Mouse (Mus musculus) neural tube, embryonic 11.5 days (tissue): Measurements from ENCODE around the gene Sephs1. TPM values are rescaled to one million over a fixed set of nuclear protein-coding genes. Genes with fewer than 3 reads are reported as not detected.

Experiments
- ATAC-seq: fragments of 200-750 bp; cut with Nextera tagmentation; 2 replicates; pipeline ENCODE4 v1.8.0; 2017; ENCODE audit warnings: moderate number of reproducible peaks, mild to moderate bottlenecking, moderate TSS enrichment, moderate library complexity; ENCODE audit not compliant: insufficient read depth, low FRiP score, low TSS enrichment
- DNase-seq: peaks from one replicate; pipeline ENCODE4 v3.0.0-alpha.2; 2015; ENCODE audit warnings: low spot score
- H3K27ac ChIP-seq: fragments of 300-500 bp; sonication (generic); 2 replicates; pipeline ENCODE4 v1.5.1; 2014; ENCODE audit warnings: low read depth, mild to moderate bottlenecking, low read length
- H3K27me3 ChIP-seq: fragments of 300-500 bp; sonication (generic); 2 replicates; pipeline ENCODE4 v1.6.1; 2014; ENCODE audit warnings: mild to moderate bottlenecking, low read length, mixed read lengths; ENCODE audit not compliant: control insufficient read depth, insufficient read depth
- H3K36me3 ChIP-seq: fragments of 300-500 bp; sonication (generic); 2 replicates; pipeline ENCODE4 v1.6.1; 2014; ENCODE audit warnings: mild to moderate bottlenecking, low read length, moderate library complexity, mixed read lengths; ENCODE audit not compliant: control insufficient read depth, insufficient read depth
- H3K4me1 ChIP-seq: fragments of 300-500 bp; sonication (generic); 2 replicates; pipeline ENCODE4 v1.6.1; 2014; ENCODE audit warnings: low read length, mixed read lengths; ENCODE audit not compliant: control insufficient read depth, insufficient read depth
- H3K4me2 ChIP-seq: fragments of 300-500 bp; sonication (generic); 2 replicates; pipeline ENCODE4 v1.6.1; 2014; ENCODE audit warnings: low read depth, mild to moderate bottlenecking, moderate library complexity
- H3K4me3 ChIP-seq: fragments of 300-500 bp; sonication (generic); 2 replicates; pipeline ENCODE4 v1.5.1; 2014; ENCODE audit warnings: low read depth, low read length
- H3K9ac ChIP-seq: fragments of 300-500 bp; sonication (generic); 2 replicates; pipeline ENCODE4 v1.6.1; 2014; ENCODE audit warnings: mild to moderate bottlenecking, low read length
- H3K9me3 ChIP-seq: fragments of 300-500 bp; sonication (generic); 2 replicates; pipeline ENCODE4 v1.6.1; 2016; ENCODE audit warnings: low read length; ENCODE audit not compliant: control insufficient read depth
- WGBS: fragments of 180-500 bp; shearing (Covaris S2); extraction: QIAGEN DNeasy Blood & Tissue Kit; methylation state at CpG from one replicate; pipeline ENCODE4 v1.1.7; 2014; 5-methylcytosine and 5-hydroxymethylcytosine counted together
- polyA plus RNA-seq: library from polyadenylated mRNA; unstranded; fragments of >200 nt; fragmentation: Nextera tagmentation; extraction: Ambion mirVana; gene quantifications from 2 replicates; pipeline ENCODE4 v1.2.1, GENCODE M21; 2014

Gene Sephs1
- 123 and 126 TPM in 2 replicates for polyA plus RNA-seq

DNA sequence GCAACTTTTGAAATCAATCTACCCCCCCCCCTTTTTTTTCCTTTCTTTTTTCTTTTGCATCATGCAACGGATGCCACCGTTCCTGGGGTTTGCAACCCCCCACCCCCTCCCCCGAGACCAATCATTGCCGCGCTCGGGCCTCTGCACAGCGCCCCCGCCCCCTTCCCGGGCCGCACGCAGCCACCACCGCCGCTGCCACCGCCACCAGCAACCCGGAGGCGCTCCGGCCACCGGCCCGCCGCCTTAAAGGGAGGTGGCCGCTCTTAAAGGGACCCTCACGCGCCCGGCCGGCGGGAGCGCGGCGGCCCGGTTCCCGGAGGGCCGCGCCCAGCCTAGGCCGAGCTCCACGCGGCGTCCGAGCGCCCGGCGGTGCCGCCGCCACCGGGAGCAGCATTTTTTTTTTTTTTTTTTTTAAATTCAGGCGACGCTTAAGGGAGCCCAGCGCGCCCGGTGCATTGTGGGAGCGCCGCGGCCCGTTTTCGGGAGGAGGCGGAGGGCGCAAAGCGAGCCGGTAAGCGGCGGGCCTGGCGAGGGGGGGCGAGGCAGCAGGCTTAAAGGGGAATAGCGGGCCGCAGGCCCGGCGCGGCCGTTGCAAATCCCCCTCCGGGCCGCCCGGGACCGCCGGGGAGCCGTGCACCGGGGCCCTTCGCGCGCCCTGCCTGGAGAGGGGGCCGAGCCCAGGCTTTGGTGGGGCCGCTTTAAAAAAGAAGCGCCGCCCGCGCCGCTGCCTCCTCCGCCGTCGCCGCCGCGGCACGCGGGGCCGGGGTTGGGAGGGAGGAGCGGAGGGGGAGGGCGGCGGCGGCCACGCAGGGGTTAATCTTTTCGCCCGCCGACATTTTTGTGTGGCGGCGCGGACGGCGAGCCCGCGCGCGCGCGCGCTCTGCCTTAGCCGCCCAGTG lies at the start of gene Sephs1:
Gene Sephs1, plus strand, starts transcription at position 215 of the 899 bp plus-strand sequence.
- peak; percentile 65 for ATAC-seq
- peaks cover 11% of the 10 kb centered on the region for H3K4me1 ChIP-seq
- 0% methylated on average over 58 of the region's 115 CpGs for WGBS

DNA sequence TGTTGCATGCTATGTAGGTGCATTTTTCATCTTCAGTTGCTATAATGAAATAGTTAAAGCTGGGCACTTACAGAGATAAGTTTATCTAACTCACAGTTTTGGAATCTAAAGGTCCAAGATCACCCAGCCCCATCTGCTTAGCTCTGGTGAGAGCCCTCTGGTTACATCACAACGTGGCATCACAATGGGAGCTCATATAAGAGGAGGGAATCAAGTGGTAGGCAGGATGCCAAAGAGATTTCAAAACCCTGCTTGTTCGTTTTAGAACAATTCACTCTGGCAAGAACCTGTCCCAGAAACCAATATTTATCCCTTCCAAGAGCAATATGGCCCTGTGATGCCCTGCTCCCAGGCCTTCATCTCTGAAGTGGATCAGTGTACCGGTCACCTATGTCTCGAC lies 49.2 kb upstream of the Sephs1 start:
- no peak overlapping the region for H3K27ac ChIP-seq
- H3K4me2 ChIP-seq: no peak overlapping the region
- no peaks in the 10 kb centered on the region for H3K9me3 ChIP-seq
- no peak overlapping the region for H3K4me3 ChIP-seq
- H3K36me3 ChIP-seq: no peaks in the 10 kb centered on the region
- H3K9ac ChIP-seq: no peak overlapping the region
- ATAC-seq (no peak), DNase-seq (no peak)
- WGBS: 78% methylated on average over 4 of the region's 4 CpGs
- no peaks in the 10 kb centered on the region for H3K4me1 ChIP-seq
- H3K27me3 ChIP-seq: no peaks in the 10 kb centered on the region

More for the DNA sequence above, at the start of gene Sephs1:
- peak within 1 kb of the TSS; percentile 55 for H3K4me2 ChIP-seq
- no peaks in the 10 kb centered on the region for H3K27me3 ChIP-seq
- peak within 1 kb of the TSS; percentile 99 for H3K9ac ChIP-seq
- H3K4me3 ChIP-seq: peak within 1 kb of the TSS; percentile 93
- peak; percentile 91 for DNase-seq
- H3K36me3 ChIP-seq: peaks cover 5% of the 10 kb centered on the region
- no peaks in the 10 kb centered on the region for H3K9me3 ChIP-seq
- peak within 1 kb of the TSS; percentile 100 for H3K27ac ChIP-seq

DNA sequence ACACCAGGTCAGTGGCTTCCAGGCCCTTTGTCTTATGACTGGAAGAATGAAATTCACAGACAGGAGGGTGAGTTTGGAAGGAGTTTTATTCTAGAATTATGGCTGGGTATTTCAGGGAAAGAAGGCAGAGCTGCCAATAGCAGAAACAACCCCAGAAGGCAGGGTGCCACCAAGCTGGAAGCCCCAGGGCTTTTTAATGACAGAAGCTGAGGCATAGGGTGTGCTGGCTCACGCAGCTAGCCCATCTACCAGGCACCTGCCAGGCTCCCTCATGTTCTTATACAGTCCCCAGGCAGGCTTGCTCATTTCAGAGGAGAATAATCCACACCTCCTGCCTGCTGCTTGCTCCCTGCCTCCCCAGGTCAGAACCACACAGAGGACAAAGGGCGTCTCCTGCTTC lies 31.9 kb upstream of the Sephs1 start:
- DNase-seq: no peak
- no peak overlapping the region for H3K4me2 ChIP-seq
- no peaks in the 10 kb centered on the region for H3K36me3 ChIP-seq
- H3K27me3 ChIP-seq: no peaks in the 10 kb centered on the region
- ATAC-seq: no peak
- H3K27ac ChIP-seq: no peak overlapping the region
- no peaks in the 10 kb centered on the region for H3K4me1 ChIP-seq
- WGBS: 69% methylated on average over 2 of the region's 2 CpGs
- no peak overlapping the region for H3K9ac ChIP-seq
- no peaks in the 10 kb centered on the region for H3K9me3 ChIP-seq
- no peak overlapping the region for H3K4me3 ChIP-seq

DNA sequence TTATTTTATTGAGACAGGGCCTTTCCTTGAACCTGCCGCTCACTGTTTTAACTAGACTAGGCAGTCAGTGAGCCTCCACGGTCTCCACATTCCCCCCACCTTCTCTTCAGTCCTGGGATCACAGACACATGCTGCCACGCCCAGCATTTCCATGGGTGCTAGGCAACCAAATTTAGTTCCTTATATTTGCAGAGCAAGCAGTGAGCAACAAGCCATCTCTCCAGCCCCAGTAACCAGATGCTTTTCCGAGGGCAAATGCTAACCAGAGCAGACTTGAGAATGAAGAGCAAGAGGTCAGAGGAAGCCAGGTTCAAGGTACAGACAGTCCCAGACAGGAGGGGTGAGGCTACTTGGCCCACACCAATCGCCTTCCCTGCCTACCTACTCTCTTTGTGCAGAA lies 24.2 kb upstream of the Sephs1 start:
- H3K27me3 ChIP-seq: no peaks in the 10 kb centered on the region
- no peak overlapping the region for H3K4me3 ChIP-seq
- no peak overlapping the region for H3K4me2 ChIP-seq
- H3K27ac ChIP-seq: no peak overlapping the region
- H3K9me3 ChIP-seq: no peaks in the 10 kb centered on the region
- no peak overlapping the region for H3K9ac ChIP-seq
- DNase-seq (no peak), ATAC-seq (no peak)
- 76% methylated on average over 5 of the region's 5 CpGs for WGBS
- H3K4me1 ChIP-seq: no peaks in the 10 kb centered on the region
- H3K36me3 ChIP-seq: no peaks in the 10 kb centered on the region

DNA sequence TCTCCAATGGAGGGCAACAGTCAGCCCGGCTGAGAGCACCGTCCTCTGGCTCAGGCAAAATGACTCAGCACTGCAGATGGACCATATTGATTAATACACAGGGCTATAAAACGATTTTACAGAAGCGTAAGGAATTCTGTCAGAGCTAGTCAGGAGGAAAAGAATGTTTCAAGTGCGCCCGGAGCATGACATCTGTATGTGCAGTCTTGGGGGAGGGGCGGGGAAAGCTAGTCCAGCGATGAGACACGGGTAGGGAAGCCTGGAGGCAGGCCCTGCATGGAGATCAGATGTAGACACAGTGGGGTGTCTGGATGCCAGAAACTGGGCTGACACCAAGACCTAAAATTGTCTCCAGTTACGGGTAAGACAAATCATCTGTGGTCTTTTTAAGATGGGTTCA lies 23.2 kb upstream of the Sephs1 start:
- no peaks in the 10 kb centered on the region for H3K27me3 ChIP-seq
- no peaks in the 10 kb centered on the region for H3K9me3 ChIP-seq
- no peak overlapping the region for H3K4me3 ChIP-seq
- H3K9ac ChIP-seq: no peak overlapping the region
- no peaks in the 10 kb centered on the region for H3K36me3 ChIP-seq
- no peak for DNase-seq
- 72% methylated on average over 10 of the region's 10 CpGs for WGBS
- H3K4me2 ChIP-seq: no peak overlapping the region
- no peak for ATAC-seq
- H3K4me1 ChIP-seq: no peaks in the 10 kb centered on the region
- H3K27ac ChIP-seq: no peak overlapping the region

DNA sequence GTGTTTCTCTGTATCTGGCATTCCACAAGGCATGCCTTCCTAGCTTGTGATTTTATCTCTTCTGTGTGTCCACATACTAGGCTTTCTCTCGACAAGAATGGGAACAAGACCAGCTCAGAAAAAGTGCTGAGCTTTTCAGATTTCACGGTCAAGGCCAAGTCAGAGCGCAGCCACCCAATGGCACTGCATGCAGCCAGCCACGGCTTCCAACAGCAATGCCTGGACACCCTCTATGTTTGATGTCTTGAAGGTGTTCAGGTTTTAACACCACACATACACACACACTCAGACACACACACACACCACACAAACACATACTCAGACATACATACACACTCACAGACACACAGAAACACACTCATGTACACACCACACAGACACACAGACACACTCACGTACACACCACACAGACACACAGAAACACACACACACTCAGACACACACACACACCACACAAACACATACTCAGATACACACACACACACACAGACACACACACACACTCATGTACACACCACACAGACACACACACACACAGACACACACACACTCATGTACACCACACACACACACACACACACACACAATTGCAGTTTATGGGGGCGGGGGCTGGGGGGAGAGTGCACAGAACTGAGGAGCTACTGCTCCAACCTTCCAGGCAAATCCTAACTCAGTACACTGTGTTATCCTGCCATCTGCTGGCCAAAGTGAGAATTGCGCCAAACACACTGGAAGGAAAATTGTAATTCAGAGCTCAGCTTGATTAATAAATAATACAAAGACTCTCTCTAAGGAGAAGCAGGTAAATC lies 17.2 kb upstream of the Sephs1 start:
- 57% methylated on average over 7 of the region's 7 CpGs for WGBS
- Histone ChIP-seq H3K27me3 (no peaks in the 10 kb centered on the region), H3K9ac (no peak overlapping the region), H3K4me1 (no peaks in the 10 kb centered on the region), H3K4me3 (no peak overlapping the region), H3K9me3 (no peaks in the 10 kb centered on the region), H3K4me2 (no peak overlapping the region), H3K27ac (no peak overlapping the region), H3K36me3 (no peaks in the 10 kb centered on the region)
- ATAC-seq: peak; percentile 58
- peak; percentile 82 for DNase-seq

DNA sequence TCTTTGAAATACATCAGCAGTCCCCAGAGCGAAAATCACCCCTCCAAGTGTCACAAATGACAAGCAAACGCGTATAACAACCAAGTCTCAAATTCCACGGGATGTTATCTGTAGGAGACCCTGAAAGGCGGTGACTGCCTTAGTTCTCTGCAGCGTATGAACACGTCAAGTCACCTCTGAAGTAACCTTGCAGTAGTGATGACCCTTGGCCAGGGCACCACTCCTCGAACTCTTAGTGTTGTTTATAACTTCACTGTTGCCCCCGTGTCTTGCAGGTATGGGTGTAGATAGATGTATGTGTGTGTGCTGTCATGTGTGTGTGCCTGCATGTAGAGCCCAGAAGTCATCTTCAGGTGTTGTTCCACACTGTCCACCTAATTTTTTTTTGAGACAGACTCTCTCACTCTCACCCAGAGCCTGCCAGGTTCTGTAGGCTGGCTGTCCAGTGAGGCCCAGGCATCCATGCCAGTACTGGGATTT lies 16.5 kb upstream of the Sephs1 start:
- no peak for DNase-seq
- WGBS: 54% methylated on average over 9 of the region's 9 CpGs
- peak; percentile 16; the same call in 1 of the 2 replicates for ATAC-seq

DNA sequence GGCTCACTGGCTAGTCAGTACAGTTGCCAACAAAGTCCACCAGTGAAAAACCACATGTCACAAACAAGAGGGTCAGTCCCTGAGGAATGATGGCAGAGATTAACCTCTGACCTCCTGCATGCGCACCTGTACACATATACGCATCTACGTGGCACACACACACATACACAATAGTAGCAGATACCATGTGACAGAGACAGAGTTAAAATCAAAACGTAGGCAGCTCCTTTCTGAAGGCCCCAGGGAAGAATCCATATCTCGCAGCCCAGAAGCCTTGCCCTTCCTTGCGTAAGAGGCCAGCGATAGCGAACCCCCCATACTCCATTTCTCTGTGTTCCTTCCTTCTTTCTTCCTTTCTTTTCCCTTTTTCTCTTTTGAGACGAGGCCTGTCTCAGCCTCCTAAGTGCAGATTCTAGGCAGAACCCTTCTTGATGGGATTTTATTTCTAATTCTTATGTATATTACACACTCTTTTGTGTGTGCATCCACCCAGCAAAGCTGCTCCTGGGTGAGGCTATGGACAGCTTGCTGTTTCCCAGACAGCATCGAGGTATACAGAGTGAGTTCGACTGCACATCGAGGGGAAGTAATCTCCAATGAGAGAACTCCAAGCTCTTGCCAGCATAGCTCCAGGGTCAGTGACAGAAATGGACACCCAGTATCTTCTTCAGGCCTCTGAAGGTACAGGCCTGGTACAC lies 13.2 kb upstream of the Sephs1 start:
- Histone ChIP-seq H3K27ac (no peak overlapping the region), H3K9ac (no peak overlapping the region), H3K4me2 (no peak overlapping the region), H3K9me3 (no peaks in the 10 kb centered on the region), H3K4me1 (no peaks in the 10 kb centered on the region), H3K36me3 (no peaks in the 10 kb centered on the region), H3K27me3 (no peaks in the 10 kb centered on the region), H3K4me3 (no peak overlapping the region)
- WGBS: 83% methylated on average over 12 of the region's 12 CpGs
- ATAC-seq: no peak
- DNase-seq: no peak

More for the DNA sequence above, 16.5 kb upstream of the Sephs1 start:
- H3K9ac ChIP-seq: no peak overlapping the region
- no peaks in the 10 kb centered on the region for H3K36me3 ChIP-seq
- no peaks in the 10 kb centered on the region for H3K9me3 ChIP-seq
- H3K27ac ChIP-seq: no peak overlapping the region
- no peaks in the 10 kb centered on the region for H3K27me3 ChIP-seq
- no peak overlapping the region for H3K4me3 ChIP-seq
- H3K4me2 ChIP-seq: no peak overlapping the region
- no peaks in the 10 kb centered on the region for H3K4me1 ChIP-seq
